Mouse (Mus musculus): ENCODE measurements at regions not wholly inside any gene's neighbourhood (a gene's known extent, or its start where the extent isn't known, plus 50 kb on each side); places are given as distances from the start of the nearest gene placed in this dataset.

DNA sequence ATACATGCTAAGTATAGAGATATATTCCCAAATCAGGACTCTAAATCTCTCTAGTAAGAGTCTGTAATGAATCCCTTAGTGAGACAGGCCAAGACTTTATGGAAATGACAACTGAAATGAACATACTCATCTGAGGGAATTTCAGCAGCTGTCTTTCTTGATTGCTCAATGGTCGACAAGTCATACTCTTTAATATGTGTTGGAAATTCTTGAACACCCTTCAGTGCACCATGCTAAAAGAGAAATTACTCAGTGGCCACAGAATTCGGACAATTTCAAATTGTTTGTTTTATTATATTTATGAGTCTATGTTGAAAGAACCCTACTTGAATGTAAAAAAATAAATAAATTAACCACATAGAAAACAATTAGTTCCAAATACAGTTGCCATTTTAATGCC, 802.1 kb downstream of the Nr2f2 start:
- DNase-seq = no peak

DNA sequence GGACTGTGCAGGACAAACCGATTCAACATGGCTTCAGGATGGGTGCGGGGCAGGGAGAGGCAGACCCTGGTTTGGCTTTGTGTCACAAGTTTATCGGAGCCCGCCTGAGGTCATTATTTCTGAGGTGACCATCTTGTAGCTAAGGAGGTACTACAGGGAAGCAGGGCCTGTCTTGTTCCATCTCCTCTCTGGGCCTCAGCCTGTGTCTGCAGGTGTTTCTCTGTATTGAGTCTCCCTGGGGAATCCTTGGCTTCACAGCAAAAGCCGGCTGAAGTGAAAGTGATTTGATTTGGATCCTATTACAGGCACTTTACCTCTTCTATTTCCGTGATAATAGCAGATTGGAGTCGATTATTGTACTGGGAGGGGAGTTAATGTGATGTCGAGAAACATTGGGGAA, 805.7 kb upstream of the Arrdc4 start:
- no peak for DNase-seq

DNA sequence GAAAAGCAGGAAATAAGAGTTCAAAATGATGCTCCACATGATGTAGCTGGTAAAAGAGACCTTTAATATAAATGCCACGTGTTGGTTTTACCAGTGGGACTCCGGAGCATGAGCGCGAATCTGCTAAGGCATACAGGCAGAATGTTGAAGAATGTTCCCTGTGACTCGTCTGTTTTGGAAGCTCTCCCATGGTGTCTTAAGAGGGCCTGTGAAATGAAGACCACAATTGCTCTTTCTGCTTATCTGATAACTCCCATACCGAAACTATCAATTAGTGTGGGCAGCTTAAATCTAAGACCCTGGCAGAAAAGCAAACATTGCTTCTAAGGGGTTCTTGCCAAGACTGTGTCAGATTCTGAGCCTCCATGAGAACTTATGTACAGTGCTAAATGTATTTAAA, 804.9 kb upstream of the Arrdc4 start:
- DNase-seq = no peak

DNA sequence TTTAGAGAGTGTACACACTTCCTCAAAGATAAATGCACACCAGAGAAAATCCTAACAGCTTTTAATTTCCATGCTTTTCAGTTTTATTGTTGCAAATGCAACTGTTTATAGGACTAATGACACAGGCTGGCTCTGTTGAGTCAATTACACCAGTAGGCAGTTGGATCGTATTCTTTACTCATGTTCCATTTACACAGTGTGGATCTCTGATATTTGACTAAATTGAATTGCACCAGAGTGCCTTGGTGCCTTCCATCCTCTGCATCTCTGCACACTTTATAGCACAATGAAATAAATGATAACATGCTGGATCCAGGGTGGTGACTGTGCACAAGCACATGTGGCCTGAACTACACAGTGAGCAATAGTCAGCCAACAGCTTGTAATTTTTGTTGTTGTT, 787.0 kb upstream of the Arrdc4 start:
- no peak for DNase-seq

DNA sequence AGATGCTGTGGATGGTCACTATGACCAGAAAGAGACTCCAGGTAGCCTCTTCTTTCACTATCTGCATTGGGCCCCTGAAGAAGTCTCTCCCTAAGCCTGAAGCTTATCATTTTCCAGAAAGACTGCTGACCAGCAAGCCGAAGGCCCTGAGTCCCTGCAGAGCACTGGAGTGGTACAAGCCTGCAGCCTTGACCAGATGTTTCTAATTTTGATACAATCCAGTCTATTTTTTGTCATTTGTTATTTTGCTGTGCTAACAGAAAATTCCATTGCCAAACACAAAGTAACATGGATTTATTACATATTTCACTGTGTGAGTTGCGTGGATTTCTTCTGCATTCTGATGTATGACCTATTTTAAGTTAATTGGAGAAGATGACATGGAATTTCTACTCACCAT, 764.9 kb upstream of the Arrdc4 start:
- DNase-seq = no peak

DNA sequence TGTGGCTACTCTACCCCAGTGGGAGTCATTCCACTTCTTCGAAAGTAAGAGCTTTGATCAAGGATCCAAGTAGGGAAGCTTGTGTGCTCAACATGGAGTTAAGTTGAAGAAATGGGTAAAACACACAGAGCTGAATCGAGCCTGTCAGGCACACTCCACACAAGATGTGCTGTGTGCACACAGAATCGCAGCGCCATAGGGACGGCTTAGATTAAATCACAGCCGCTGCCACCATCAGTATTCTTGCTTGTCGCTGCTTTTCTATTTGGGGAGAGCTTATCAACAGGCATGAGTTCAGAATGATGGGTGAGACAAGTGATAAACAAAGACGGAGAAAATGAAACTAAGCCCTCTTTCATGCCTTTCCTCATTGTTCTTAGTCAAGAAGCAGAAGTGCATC, 761.3 kb upstream of the Arrdc4 start:
- DNase-seq = no peak

DNA sequence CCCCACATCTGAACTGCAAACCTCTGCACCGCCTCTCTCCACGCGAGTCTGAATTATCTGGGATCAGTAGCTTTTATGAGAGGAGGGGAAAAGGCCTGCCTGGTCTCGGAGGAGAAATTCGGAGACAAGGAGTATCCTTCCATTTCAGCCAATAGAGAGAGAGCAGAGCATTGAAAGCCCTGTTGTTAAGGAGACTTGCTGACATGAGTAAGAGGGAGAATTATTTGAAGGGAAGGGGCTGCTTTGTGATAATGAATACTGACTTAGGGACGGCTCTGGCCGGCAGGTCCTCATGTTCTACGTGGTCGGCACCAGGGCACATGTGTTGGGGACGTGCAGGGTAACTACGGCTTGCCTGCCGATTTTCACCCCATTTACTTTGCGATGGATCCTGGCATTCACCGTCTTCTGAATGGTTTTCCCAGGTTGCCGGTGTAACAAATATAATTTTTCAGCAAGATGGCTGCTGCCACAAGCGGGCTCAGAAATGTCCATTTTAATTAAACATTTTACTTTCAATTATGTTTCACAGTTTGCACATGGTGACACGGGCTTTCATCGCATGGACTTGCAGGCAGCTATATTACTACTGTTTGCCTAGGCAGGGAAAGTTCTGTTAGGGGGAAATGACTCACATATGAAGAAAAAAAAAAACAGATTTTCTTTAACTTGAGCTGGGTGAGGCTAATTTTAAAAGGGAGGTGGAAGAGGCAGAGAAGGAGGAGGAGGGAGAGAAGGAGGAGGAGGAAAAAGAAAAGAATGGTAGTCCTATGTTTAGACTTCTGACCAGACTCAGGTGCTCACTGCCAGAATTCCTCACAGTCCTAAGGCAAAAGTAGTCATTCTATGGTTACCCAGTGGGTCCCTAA, 744.3 kb upstream of the Arrdc4 start:
- no peak for DNase-seq

DNA sequence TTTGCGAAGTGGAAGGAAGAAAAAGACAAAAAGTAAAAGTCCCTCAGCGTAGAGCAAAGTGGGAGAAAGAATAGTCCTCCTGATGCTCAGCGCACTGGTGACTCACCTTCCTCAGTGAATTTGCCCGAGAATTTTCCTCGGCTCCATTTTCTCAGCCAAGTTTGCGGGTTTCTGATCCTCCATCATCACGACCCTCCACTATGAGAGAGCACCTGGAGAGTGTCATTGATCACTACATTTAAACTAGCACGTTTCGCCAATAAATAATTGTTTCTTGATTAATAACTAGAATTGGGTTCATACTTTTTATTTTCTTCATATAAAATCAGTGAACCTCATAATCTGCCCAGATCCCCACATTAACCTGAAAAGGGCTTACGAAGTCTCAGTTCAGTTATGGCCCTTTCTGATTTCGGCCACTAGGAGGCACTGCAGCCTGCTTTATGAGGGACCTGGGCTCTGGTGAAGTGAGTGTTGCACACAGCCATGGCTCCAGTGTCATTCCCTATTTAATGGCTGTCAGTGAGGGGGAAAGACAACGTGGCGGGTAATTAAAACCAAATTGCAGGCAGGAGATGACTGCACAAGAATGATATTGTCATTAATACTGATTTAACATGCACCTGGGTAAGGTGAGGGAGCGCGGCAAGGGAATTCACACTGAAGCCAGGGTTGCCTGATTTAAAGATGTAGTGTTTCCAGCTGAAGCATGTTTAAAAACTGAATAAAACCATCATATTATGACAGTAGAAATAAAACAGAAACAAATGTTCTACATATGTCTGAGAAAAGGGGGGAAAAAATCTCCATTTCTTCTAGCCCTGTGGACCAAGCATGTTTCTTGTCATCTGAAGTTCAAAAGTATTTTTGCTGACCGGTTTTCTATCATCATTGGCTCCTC, 741.8 kb upstream of the Arrdc4 start:
- peak in 1 of 2 experiments; percentile 4 for DNase-seq

DNA sequence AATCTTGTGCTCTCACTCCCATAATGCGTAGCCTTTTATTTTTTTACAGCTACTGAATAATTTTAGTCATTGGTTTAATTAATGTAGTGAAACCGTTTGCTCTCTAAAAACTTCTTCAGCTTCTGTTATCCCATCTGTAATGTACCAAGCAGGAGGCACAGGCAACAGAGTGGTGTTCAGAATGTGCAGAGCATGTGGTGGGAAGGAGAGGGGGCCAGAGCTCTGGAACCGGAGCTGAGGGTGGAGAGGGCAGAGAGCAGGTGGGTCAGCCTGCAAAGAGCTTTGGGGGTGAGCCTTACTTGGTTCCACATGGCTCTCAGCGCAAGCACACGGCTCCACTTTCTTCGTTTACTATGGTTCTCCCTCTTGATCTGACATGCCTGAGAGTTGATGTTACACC, 739.6 kb upstream of the Arrdc4 start:
- DNase-seq = no peak

DNA sequence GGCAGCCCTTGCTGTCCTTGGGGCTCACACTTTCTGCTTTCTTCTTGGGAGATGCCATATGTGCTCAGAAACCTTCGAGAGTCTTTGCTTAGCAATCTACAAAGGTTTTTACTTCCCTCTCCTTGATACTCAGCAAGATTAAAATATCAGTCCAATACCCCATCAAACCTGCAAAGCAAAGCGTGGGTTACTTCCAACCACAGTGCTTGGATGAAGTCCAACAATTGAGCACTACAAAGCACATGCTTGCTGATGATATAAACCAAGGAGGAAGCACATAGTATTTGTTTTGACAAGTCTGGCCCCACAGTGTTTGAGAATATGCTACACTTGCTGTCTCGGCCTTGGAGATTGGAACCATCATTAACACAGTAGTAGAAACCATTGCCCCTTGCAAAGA, 738.1 kb upstream of the Arrdc4 start:
- no peak for DNase-seq

DNA sequence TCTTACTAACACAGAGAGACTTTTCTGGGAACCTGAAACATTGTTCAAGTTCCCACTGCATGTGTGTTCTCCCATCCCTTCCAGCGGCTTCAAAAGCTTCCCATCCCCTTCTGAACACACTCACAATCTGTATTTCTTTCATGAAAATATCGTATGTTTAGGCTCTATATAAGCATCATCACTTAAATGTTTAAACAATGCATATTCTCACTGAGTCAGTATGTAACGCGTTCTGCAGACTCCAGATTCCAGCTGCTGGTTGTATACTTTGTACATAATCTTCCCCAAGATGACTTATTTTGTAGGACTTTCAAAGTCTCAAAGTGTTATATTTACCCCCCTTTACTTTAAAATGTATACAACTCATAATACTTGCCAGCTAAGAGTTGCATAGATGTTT, 735.5 kb upstream of the Arrdc4 start:
- no peak for DNase-seq
